Mouse (Mus musculus) lung, adult 2 months (tissue): Measurements from ENCODE around the gene Gm5269. TPM values are rescaled to one million over a fixed set of nuclear protein-coding genes. Genes with fewer than 3 reads are reported as not detected.

ENCODE experiments used
- DNase-seq: peaks from one replicate; pipeline ENCODE4 v3.0.0; 2022
- H3K4me1 ChIP-seq: fragments of 200-500 bp; 2 replicates; pipeline ENCODE4 v1.6.1; 2011; ENCODE audit warnings: low read length; ENCODE audit not compliant: control insufficient read depth, insufficient read depth
- H3K4me3 ChIP-seq: fragments of 200-500 bp; replicated peaks from 2 replicates; pipeline ENCODE3; 2011; ENCODE audit warnings: low read depth, mild to moderate bottlenecking, control low read depth, low read length; ENCODE audit errors: extremely low read depth
- CTCF ChIP-seq: fragments of 200-500 bp; IDR thresholded peaks from 2 replicates; pipeline ENCODE4 v1.5.1; 2011; ENCODE audit warnings: mild to moderate bottlenecking, low read length, control low read depth; ENCODE audit not compliant: insufficient read depth
- POLR2A ChIP-seq: fragments of 200-500 bp; IDR thresholded peaks from 2 replicates; pipeline ENCODE4 v1.6.1; 2011; ENCODE audit warnings: low read depth, mild to moderate bottlenecking, control low read depth, low read length, borderline replicate concordance; ENCODE audit errors: extremely low read depth
- WGBS: fragments of 180-500 bp; shearing (Covaris S2); methylation state at CpG from one replicate; pipeline ENCODE4 v1.1.7; 2018; 5-methylcytosine and 5-hydroxymethylcytosine counted together
- polyA plus RNA-seq: library from polyadenylated mRNA; depleted of rRNA; stranded (reverse); fragments of >200 nt; gene quantifications from 2 replicates; pipeline ENCODE4 v1.2.3, GENCODE M21; 2012; rRNA removed

Gene Gm5269
- polyA plus RNA-seq, 1 experiment, result not detected

DNA sequence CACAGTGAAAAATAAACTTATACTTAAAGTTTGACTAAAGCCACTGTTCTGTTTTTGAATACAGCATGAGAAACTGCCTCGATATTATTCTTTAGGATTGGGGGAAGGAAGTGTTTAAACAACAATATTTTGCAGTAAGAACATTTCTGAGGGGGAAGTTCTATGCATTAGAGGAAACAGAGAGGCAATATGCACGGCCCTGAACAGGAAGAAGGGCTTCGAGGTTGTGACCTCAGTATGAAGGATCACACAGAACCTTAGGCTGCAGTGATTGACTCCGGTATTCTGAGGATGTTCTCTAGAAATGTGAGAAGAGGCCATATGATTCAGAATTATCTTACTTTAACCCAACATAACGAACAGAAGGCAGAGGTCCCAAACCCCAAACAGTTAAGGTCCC is 24.3 kb downstream of the Gm5269 start:
- no peak overlapping the region for H3K4me3 ChIP-seq
- DNase-seq, result no peak
- WGBS, result 27% methylated on average over 5 of the region's 5 CpGs
- peaks cover 15% of the 10 kb centered on the region for H3K4me1 ChIP-seq
- TF ChIP-seq CTCF, result no peak
- no peak for TF ChIP-seq POLR2A

DNA sequence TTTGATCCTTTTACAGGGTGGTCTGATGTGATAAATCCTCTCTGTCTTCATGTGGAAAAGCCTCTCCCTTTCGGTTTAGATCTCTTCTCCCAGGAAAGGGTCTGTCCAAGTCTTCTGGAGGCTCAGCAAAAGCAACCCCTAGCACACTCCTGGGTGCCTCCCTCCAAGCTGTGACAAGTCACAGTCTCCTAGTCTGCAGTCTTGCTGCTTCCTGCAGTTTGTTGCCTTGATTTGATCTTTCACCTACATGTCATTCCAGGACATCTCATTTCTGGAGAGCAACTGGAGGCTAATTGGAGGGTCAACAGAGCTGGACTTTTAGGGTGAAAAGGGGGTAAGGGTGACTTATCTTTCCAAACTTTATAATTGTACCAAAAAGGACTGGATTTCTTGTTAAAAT is 24.8 kb downstream of the Gm5269 start:
- Histone ChIP-seq H3K4me1 (peaks cover 15% of the 10 kb centered on the region), H3K4me3 (no peak overlapping the region)
- TF ChIP-seq POLR2A (no peak), CTCF (no peak)
- WGBS, result 19% methylated on average over 1 of the region's 1 CpGs
- DNase-seq, result no peak

DNA sequence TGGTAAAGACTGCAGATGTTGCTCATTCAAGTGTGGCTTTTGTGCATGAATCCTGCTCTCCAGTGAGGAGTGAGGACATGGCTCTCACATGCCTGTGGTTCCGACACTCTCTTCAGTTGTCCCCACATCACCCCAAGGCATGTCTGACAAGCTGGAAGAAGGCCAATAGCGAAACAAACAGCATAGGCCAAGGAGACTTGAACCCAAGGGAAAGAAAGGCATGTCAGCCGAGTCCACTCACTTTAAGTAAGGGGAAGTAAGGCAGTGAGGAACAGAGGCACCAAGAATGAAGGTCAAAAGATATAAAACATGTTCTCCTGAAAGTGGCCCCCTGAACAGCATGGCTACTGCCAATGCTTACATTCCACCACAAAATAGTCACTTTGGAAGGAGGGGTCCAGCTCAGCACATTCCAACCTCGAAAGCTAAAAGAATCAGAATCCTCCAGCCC is 25.5 kb downstream of the Gm5269 start:
- Histone ChIP-seq H3K4me3 (no peak overlapping the region), H3K4me1 (peaks cover 20% of the 10 kb centered on the region)
- TF ChIP-seq POLR2A (no peak), CTCF (no peak)
- 40% methylated on average over 4 of the region's 4 CpGs for WGBS
- DNase-seq, result no peak

DNA sequence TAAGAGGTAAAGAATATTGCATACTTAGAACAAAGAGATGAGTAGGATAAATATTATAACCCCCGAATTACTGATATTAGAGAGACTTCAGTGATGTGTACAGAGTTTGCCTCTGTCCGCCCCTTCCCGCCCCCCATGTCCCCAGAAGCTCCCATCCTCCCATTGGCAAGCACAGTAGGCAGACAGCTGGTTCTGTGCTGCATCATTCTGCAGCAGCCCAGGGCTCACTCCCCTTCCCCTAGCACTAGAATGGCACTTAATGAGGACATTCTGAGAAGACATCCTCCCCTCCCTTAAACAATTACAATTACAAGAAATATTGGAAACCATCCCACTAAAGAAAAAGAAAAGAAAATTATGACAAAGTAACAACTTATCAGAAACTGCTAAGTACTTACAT is 26.4 kb downstream of the Gm5269 start:
- H3K4me1 ChIP-seq, result peaks cover 20% of the 10 kb centered on the region

DNA sequence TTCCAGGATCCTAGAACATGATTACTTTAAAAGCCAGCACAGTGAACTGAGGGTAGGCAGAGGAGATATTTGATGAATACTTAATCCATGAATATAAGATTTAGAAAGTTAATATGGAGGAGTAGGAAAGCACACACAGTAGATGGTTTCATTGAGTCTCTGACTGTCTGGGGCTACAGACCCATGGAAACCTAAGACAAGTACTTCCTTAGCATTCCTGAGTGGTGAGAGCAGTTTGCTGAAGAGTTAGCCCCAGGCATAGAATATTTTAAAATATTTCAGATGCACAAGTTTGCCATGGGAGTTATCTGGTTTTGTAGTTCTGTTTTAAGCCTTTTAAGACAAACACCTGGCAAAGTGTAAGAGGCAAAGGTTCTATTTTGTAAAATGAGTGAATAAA is 28.9 kb downstream of the Gm5269 start:
- Histone ChIP-seq H3K4me1 (peaks cover 15% of the 10 kb centered on the region), H3K4me3 (no peak overlapping the region)
- TF ChIP-seq CTCF (no peak), POLR2A (no peak)
- no peak for DNase-seq

More for the DNA sequence above, 26.4 kb downstream of the Gm5269 start:
- 75% methylated on average over 3 of the region's 3 CpGs for WGBS
- no peak for DNase-seq
- no peak overlapping the region for H3K4me3 ChIP-seq
- TF ChIP-seq CTCF, result no peak
- no peak for TF ChIP-seq POLR2A

DNA sequence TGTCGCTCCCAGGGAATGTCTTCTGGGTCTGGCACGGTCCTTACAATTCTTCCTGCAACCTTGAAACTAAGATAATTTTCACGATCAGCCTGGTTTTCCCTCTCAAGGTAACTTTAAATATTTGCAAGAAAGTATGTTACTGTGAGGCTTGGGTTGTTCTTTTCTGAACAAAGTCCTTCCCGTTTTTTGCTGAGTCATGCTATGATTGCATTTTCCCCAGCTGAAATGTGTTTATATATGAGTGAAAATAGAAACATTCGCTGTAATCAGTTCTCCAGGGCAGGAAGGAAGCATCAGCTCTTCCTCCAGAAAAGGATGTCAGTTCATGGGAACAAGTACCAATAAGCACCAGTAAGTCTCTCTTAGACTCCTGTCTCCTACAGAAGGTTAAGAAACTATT is 29.7 kb downstream of the Gm5269 start:
- peaks cover 9% of the 10 kb centered on the region for H3K4me1 ChIP-seq
- H3K4me3 ChIP-seq, result no peak overlapping the region
- 12% methylated on average over 5 of the region's 5 CpGs for WGBS
- DNase-seq, result no peak
- no peak for TF ChIP-seq POLR2A
- TF ChIP-seq CTCF, result no peak

DNA sequence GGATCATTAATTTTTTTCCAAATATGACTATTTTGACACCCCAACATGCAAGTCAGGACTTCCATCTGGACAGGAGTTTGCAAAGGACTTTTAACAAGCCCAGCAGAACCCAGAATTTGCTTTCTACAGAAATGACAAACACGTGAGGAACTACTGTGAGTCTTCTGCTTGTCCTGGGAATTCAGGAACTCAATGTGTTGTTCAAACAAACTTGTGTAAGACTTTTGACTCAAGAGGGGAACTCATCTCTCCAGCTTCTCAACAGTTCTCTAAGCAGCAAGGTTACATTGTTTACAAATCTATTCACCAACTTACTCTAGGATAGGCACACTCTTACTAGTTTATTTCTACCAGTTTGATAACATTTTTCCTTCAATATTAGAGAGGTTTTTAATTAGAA is 32.0 kb downstream of the Gm5269 start:
- 44% methylated on average over 1 of the region's 1 CpGs for WGBS
- Histone ChIP-seq H3K4me1 (peaks cover 4% of the 10 kb centered on the region), H3K4me3 (no peak overlapping the region)
- no peak for TF ChIP-seq POLR2A
- DNase-seq, result no peak

DNA sequence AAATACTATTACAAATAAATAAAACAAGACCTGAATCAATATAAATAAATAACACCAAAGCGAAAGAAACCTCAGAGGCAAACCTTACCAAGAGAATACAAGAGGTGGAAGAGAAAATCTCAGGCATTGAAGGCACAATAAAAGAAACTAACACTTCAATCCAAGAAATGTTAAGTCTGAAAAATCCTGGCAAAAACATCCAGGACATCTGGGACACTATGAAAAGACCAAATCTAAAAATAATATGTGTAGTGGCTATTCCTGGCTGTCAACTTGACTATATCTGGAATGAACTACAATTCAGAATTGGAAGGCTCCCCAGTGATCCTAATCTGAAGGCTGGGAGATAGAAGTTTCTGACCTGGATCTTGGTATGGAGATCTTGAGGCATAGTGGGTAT is 44.6 kb downstream of the Gm5269 start:
- H3K4me1 ChIP-seq, result no peaks in the 10 kb centered on the region
- no peak for TF ChIP-seq CTCF
- no peak for TF ChIP-seq POLR2A
- no peak for DNase-seq
- 77% methylated on average over 1 of the region's 1 CpGs for WGBS
- H3K4me3 ChIP-seq, result no peak overlapping the region

Other genes starting within 250 kb of the Gm5269 start
- 39.6 and 45.5 TPM in 2 replicates for gene Wdr75, start 95.1 kb downstream of the Gm5269 start, polyA plus RNA-seq
- gene Slc40a1, start 36.2 kb upstream of the Gm5269 start, polyA plus RNA-seq, result 2.1 and 6.4 TPM in 2 replicates
- gene Dnah7b, start 176.0 kb upstream of the Gm5269 start, polyA plus RNA-seq, result 1.3 and 1.9 TPM in 2 replicates